Mouse (Mus musculus) hindbrain, embryonic 10.5 days (tissue): ENCODE measurements at regions not wholly inside any gene's neighbourhood (a gene's known extent, or its start where the extent isn't known, plus 50 kb on each side); places are given as distances from the start of the nearest gene placed in this dataset.
A peak's percentile ranks its signal among the peaks of the same experiment; 100 is the strongest.

ENCODE experiments used
- DNase-seq: peaks from one replicate; pipeline ENCODE4 v3.0.0-alpha.2; 2017; ENCODE audit warnings: low spot score
- H3K27ac ChIP-seq: fragments of 300-500 bp; sonication (generic); 2 replicates; pipeline ENCODE4 v1.5.1; 2016; ENCODE audit warnings: mild to moderate bottlenecking, moderate library complexity
- H3K27me3 ChIP-seq: fragments of 300-500 bp; sonication (generic); 2 replicates; pipeline ENCODE4 v1.6.1; 2016; ENCODE audit warnings: mild to moderate bottlenecking; ENCODE audit not compliant: poor library complexity, insufficient read depth, severe bottlenecking
- H3K36me3 ChIP-seq: fragments of 300-500 bp; sonication (generic); 2 replicates; pipeline ENCODE4 v1.6.1; 2016; ENCODE audit warnings: mild to moderate bottlenecking, moderate library complexity
- H3K4me1 ChIP-seq: fragments of 300-500 bp; sonication (generic); replicated peaks from 2 replicates; pipeline ENCODE4 v1.6.1; 2016; ENCODE audit warnings: mild to moderate bottlenecking
- H3K4me3 ChIP-seq: fragments of 300-500 bp; sonication (generic); 2 replicates; pipeline ENCODE4 v1.5.1; 2016; ENCODE audit warnings: mild to moderate bottlenecking, moderate library complexity
- H3K9me3 ChIP-seq: fragments of 300-500 bp; sonication (generic); 2 replicates; pipeline ENCODE4 v1.6.1; 2016; ENCODE audit warnings: mild to moderate bottlenecking, moderate library complexity
- WGBS: fragments of 180-500 bp; shearing (Covaris S2); methylation state at CpG from one replicate; pipeline ENCODE4 v1.1.7; 2016; 5-methylcytosine and 5-hydroxymethylcytosine counted together

- Histone ChIP-seq H3K36me3 (no peaks in the 10 kb centered on the region), H3K27ac (no peak overlapping the region), H3K4me3 (no peak overlapping the region), H3K9me3 (peaks cover 6% of the 10 kb centered on the region; the same call in 1 of the 2 replicates), H3K4me1 (no peaks in the 10 kb centered on the region), H3K27me3 (no peaks in the 10 kb centered on the region)
- DNase-seq = no peak
- 91% methylated on average over 4 of the region's 4 CpGs for WGBS
Measured at GRCm38 (mm10) chr8:109172701-109173100, 321.1 kb upstream of the Pmfbp1 start.

GRCm38 (mm10) chr8:109185558-109186198 lies 308.1 kb upstream of the Pmfbp1 start:
- 45% methylated on average over 10 of the region's 10 CpGs for WGBS
- Histone ChIP-seq H3K9me3 (no peaks in the 10 kb centered on the region), H3K36me3 (no peaks in the 10 kb centered on the region), H3K4me1 (peaks cover 18% of the 10 kb centered on the region), H3K4me3 (peak overlapping the region; percentile 26), H3K27ac (peak overlapping the region; percentile 89), H3K27me3 (no peaks in the 10 kb centered on the region)
- peak; percentile 81 for DNase-seq

DNA sequence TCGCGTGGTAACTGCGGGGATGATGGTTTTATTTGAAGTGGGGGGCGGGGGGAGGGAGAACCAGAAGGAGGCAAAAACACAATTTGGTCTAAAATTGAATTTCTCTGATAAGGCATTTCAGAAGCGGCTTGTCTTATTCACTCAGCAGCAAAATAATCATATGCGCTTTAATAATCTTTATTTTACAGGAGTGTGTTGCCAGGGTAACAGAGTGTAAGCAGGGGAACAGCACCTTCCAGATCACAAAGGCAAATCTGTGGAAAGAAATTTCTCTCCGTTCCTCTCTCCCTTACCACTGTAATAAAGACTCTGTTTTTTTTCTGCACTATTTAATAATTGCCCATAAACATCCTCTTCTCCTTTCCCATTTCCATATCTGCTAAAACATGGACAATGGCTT lies 306.2 kb upstream of the Pmfbp1 start:
- H3K36me3 ChIP-seq = no peaks in the 10 kb centered on the region
- H3K27ac ChIP-seq = peak overlapping the region; percentile 40; the same call in 1 of the 2 replicates
- WGBS = 83% methylated on average over 7 of the region's 7 CpGs
- no peaks in the 10 kb centered on the region for H3K9me3 ChIP-seq
- H3K4me3 ChIP-seq = no peak overlapping the region
- no peaks in the 10 kb centered on the region for H3K27me3 ChIP-seq
- DNase-seq = no peak
- H3K4me1 ChIP-seq = peaks cover 18% of the 10 kb centered on the region

- H3K27me3 ChIP-seq = no peaks in the 10 kb centered on the region
- H3K4me1 ChIP-seq = peaks cover 14% of the 10 kb centered on the region
- no peak overlapping the region for H3K27ac ChIP-seq
- no peak for DNase-seq
- no peaks in the 10 kb centered on the region for H3K9me3 ChIP-seq
- 88% methylated on average over 8 of the region's 8 CpGs for WGBS
- H3K36me3 ChIP-seq = no peaks in the 10 kb centered on the region
- H3K4me3 ChIP-seq = no peak overlapping the region
Measured at GRCm38 (mm10) chr8:109214247-109214646, 279.6 kb upstream of the Pmfbp1 start.

DNA sequence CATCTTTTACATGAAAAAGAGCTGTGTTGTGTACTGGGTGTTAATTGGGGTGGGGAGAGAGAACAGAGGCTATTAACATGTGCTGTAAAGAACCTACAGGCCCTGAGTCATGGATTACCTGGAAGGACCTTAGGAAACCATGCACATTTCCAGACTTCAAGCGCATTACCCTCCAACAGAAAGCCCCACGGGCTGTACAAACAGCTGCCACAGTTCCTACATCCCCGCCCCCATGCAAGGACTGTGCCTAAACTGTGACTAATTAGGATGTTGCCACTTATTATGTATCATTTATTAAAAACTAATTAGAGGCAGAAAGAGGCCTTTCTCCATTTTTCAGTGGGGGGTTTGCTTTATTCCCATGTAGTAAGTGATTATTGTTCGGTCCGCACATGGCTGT lies 277.5 kb upstream of the Pmfbp1 start:
- no peak for DNase-seq
- WGBS = 80% methylated on average over 5 of the region's 5 CpGs

DNA sequence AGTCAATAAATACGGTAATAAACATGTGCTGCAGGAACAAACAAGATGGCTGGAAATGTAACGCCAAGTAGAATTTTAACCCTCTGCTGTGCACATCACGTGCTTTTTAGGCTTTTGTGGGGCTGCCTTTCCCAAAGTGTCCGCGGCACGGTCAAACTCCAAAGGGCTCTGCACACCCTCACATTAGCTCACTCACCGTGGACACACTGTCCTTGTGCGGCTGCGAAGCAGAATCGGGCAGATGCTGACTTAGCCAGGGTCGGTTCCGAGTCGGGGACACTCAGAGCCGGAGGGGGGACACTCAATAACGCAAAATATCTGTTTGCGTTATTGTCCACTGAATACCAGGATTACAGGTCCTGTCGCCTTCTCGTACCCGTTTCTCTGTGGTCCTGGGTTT lies 276.5 kb upstream of the Pmfbp1 start:
- Histone ChIP-seq H3K27ac (no peak overlapping the region), H3K36me3 (no peaks in the 10 kb centered on the region), H3K4me3 (no peak overlapping the region), H3K9me3 (no peaks in the 10 kb centered on the region), H3K4me1 (peaks cover 14% of the 10 kb centered on the region), H3K27me3 (no peaks in the 10 kb centered on the region)
- no peak for DNase-seq
- 94% methylated on average over 19 of the region's 19 CpGs for WGBS

More for the DNA sequence above, 277.5 kb upstream of the Pmfbp1 start:
- H3K27me3 ChIP-seq = no peaks in the 10 kb centered on the region
- H3K4me3 ChIP-seq = no peak overlapping the region
- H3K36me3 ChIP-seq = no peaks in the 10 kb centered on the region
- no peaks in the 10 kb centered on the region for H3K9me3 ChIP-seq
- 0 out of 2 replicates have a peak overlapping the region, but pooled peaks have one; percentile 13 for H3K27ac ChIP-seq
- H3K4me1 ChIP-seq = peaks cover 14% of the 10 kb centered on the region

DNA sequence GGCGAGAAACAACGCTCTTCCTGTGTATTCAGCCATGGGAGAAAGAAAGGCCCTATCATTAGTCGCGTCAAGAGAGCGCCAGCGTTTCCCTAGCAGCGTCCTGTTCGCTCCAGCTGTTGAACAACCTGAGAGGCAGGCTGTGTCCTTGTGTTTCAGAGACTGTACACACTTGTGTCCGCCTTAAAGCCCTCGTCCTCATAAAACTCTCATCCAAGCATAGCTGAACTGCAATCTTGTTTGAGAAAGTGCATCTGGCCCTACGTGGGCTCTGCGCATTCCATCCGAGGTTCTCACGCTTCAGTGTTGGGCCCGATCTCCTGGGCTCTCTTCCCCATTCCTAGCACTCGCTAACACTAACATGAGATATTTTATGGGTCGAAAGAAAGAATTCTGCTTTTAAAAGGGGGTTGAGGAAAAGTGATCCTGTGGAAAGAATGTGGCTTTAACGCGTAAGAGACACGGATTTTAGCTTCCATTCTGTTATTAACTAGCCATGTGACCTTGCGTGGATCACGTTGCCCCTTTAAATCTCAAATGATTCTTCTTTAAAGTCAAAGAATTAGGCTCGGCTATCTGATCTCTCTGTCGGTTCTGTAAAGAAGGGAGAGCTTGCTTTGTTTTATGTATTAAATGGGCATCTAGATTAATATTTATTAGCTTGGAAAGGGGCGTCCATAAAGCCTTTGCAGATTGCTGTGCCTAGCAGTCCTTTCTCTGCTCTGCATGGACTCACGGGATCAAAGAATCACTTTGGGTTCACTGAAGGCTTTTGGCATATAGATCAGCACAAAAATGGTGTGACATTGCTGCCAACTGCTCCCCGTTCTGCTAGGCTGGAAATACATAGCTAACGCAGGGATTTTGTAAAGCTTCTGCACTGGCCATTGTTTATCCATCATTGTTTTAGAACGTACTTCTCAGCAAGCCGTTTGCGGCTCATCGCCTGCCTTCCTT lies 261.3 kb upstream of the Pmfbp1 start:
- Histone ChIP-seq H3K27ac (peak overlapping the region; percentile 84), H3K27me3 (no peaks in the 10 kb centered on the region), H3K4me3 (peak overlapping the region; percentile 20; the same call in 1 of the 2 replicates), H3K9me3 (no peaks in the 10 kb centered on the region), H3K36me3 (no peaks in the 10 kb centered on the region), H3K4me1 (peaks cover 27% of the 10 kb centered on the region)
- DNase-seq = peak; percentile 40
- 46% methylated on average over 32 of the region's 32 CpGs for WGBS

DNA sequence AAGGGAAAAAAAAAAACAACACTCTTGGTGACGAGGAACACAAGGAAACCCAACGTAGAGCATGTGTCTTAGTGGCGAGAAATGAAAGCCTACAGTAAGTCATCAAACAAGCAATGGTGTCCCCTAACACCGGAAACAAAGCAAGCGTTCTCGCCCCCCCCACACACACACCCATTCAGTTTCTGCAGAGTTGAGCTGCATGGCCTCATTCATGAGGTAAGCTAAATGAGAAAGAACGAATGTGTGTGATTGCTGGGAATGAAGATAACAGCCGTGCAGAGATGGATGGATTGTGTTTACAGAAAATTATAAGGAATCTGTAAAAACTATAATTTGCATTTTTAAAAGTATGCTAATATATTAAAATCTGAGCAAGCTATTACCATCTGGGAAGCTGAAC lies 248.3 kb upstream of the Pmfbp1 start:
- Histone ChIP-seq H3K4me1 (0 out of 2 replicates have a peak, but pooled peaks cover 4% of the 10 kb centered on the region), H3K9me3 (no peaks in the 10 kb centered on the region), H3K27ac (no peak overlapping the region), H3K27me3 (no peaks in the 10 kb centered on the region), H3K4me3 (no peak overlapping the region), H3K36me3 (no peaks in the 10 kb centered on the region)
- DNase-seq = no peak
- WGBS = 87% methylated on average over 8 of the region's 8 CpGs

DNA sequence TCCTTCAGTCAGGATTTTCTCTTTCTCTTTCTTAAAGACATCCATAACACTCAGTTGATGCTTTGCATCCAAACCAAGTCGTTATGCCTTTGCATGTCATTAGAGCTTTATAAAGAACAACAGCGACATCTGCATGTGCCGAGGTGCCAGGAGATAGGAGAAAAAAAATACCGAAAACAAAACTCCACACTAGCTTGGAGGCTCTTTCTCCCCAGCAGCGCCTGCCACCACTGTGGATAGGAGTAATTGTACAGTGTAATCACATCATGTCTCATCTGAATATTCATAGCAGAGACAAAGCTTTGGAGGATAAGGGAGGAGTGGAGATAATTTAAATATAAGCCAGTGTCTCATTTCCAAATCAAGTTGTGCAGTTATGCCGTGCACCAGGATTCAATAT lies 246.0 kb upstream of the Pmfbp1 start:
- Histone ChIP-seq H3K27ac (no peak overlapping the region), H3K27me3 (no peaks in the 10 kb centered on the region), H3K36me3 (no peaks in the 10 kb centered on the region), H3K9me3 (no peaks in the 10 kb centered on the region), H3K4me1 (peaks cover 11% of the 10 kb centered on the region; the same call in 1 of the 2 replicates), H3K4me3 (no peak overlapping the region)
- no peak for DNase-seq
- WGBS = 88% methylated on average over 6 of the region's 6 CpGs

- Histone ChIP-seq H3K27me3 (no peaks in the 10 kb centered on the region), H3K27ac (no peak overlapping the region), H3K9me3 (no peaks in the 10 kb centered on the region), H3K36me3 (no peaks in the 10 kb centered on the region), H3K4me3 (no peak overlapping the region), H3K4me1 (peaks cover 11% of the 10 kb centered on the region; the same call in 1 of the 2 replicates)
- DNase-seq = no peak
- 86% methylated on average over 6 of the region's 6 CpGs for WGBS
Measured at GRCm38 (mm10) chr8:109248356-109248755, 245.5 kb upstream of the Pmfbp1 start.

DNA sequence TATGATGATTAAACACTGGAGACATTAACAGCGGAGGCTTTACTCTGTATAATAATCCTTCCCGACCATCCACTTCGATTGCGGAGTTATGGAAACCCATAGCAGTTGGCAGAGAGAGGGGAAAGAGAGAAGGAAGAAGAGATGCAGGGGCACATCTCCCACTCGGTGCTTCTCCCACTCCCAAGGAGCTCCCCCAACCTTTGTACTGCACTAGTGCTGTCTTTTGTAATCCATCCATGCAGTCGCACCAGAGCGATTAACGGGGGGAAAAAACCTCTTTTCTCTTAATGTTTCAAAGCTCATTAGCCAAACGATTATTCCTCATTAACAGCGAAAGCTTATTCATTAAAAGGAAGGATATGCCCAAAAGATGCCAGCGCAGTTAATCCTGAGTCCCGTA lies 244.6 kb upstream of the Pmfbp1 start:
- WGBS = 87% methylated on average over 12 of the region's 12 CpGs
- Histone ChIP-seq H3K4me1 (peaks cover 11% of the 10 kb centered on the region; the same call in 1 of the 2 replicates), H3K9me3 (no peaks in the 10 kb centered on the region), H3K27me3 (no peaks in the 10 kb centered on the region), H3K4me3 (no peak overlapping the region), H3K36me3 (no peaks in the 10 kb centered on the region), H3K27ac (no peak overlapping the region)
- no peak for DNase-seq

DNA sequence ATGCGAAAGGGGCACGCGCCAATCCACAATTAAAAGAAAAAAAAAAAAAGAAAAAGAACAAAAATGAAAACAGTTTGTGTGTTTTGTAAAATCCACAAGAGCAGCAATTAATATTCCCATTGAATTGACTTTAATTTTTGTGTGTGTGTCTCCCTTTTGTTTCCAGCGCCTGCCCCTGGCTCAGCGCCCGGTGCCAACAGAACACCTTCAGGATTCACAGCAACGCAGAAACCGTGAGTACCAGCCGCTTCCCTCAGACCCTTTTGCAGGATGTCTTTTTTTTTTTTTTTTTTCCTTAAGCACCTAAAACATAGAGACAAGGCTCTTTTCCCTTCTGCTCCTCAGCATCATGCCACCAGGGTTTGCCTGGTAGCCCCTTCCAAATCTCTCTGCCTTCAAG lies 244.1 kb upstream of the Pmfbp1 start:
- no peaks in the 10 kb centered on the region; the same call in 1 of the 2 replicates for H3K9me3 ChIP-seq
- 0 out of 2 replicates have a peak overlapping the region, but pooled peaks have one; percentile 29 for H3K27ac ChIP-seq
- no peak overlapping the region for H3K4me3 ChIP-seq
- H3K36me3 ChIP-seq = no peaks in the 10 kb centered on the region
- H3K4me1 ChIP-seq = peaks cover 11% of the 10 kb centered on the region; the same call in 1 of the 2 replicates
- no peak for DNase-seq
- 89% methylated on average over 9 of the region's 9 CpGs for WGBS
- no peaks in the 10 kb centered on the region for H3K27me3 ChIP-seq

GRCm38 (mm10) chr8:109250551-109250950 lies 243.3 kb upstream of the Pmfbp1 start:
- WGBS = 86% methylated on average over 8 of the region's 8 CpGs
- Histone ChIP-seq H3K27me3 (no peaks in the 10 kb centered on the region), H3K4me1 (peaks cover 11% of the 10 kb centered on the region; the same call in 1 of the 2 replicates), H3K27ac (0 out of 2 replicates have a peak overlapping the region, but pooled peaks have one; percentile 29), H3K9me3 (peaks cover 4% of the 10 kb centered on the region; the same call in 1 of the 2 replicates), H3K36me3 (no peaks in the 10 kb centered on the region), H3K4me3 (no peak overlapping the region)
- no peak for DNase-seq
